Mouse (Mus musculus): ENCODE data around the gene Sh3rf1.

Sh3rf1 gene

DNA sequence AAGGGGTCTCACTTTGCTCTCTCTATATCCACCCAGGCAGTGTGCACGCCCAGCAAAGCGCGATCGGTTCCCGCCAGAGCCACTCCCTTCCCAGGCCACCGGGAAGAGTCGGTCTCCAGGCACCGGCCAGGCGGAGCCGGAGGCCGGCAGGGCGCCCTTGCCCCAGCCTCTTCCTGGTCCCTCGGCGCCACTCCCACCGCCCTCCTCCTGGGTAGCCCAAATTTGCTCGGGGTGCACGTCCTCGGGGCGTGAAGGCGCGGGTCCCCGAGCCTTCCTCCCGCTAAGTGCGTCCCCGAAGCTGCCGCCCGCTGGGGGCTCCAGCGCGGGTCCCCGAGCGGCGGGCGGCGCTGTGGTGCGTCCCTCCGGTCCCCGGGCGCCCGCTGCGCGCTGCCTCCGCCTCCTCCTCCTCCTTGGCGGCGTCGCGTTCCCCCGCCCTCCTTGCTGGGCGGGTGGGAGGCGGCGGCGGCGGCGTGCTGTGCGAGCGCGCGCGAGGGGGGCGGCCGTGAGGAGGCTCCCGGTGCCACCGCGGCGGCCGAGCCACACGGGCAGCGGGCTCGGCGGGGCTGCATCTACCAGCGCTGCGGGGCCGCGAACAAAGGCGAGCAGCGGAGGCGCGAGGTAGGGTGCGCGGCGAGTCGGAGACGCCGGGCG, at the start of gene Sh3rf1:
Gene Sh3rf1, plus strand, starts transcription at position 144 of the 651 bp plus-strand sequence.
- DNase-seq (ENCODE audit: low spot score), result peak; percentile 77

DNA sequence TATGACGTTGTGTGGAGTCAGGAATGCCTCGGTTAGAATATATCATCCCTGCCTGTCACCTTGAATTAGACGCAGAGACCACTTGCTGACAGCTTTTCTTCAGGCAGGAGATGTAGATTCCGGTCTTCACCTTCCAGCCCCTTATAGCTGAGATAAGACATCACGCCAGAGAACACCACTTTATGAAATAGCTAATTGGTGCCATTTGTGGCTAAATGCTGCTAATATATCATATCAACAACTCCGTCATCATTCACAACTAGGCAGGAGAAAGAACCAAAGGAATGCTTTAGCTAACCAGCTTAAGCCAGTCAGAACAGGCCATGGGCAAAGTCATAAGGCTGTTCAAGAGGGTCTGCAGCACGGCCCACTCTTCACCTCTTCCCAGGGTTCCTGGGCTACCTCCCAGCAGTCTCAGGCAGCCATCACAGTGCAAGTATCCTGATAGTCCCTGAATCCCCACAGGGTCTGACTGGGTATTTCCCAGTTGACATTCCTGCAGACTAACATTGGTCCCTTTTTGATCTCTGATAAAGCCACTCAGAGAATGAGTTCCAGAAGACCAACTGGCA, 49.7 kb upstream of the Sh3rf1 start:
- no peak for DNase-seq (ENCODE audit: low spot score)

DNA sequence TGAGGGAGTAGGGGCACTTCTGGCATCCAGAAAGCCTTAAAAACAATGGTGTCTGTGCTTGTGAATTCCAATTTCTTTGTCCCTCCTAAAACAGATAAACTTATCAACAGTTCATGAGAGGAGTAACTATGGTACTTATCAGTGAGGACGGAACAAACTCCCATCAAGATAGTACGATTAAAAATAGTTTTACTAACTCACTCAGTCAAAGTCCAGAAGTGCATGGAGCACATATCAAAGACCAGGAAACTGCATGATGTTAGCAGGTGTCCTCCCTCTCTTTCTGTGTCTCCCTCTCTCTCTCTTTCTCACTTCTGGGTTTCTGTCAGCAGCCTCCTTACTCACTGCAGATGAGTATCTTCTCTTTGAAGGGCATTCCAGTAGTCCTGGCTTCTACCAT, 47.8 kb upstream of the Sh3rf1 start:
- DNase-seq (ENCODE audit: low spot score), result no peak

DNA sequence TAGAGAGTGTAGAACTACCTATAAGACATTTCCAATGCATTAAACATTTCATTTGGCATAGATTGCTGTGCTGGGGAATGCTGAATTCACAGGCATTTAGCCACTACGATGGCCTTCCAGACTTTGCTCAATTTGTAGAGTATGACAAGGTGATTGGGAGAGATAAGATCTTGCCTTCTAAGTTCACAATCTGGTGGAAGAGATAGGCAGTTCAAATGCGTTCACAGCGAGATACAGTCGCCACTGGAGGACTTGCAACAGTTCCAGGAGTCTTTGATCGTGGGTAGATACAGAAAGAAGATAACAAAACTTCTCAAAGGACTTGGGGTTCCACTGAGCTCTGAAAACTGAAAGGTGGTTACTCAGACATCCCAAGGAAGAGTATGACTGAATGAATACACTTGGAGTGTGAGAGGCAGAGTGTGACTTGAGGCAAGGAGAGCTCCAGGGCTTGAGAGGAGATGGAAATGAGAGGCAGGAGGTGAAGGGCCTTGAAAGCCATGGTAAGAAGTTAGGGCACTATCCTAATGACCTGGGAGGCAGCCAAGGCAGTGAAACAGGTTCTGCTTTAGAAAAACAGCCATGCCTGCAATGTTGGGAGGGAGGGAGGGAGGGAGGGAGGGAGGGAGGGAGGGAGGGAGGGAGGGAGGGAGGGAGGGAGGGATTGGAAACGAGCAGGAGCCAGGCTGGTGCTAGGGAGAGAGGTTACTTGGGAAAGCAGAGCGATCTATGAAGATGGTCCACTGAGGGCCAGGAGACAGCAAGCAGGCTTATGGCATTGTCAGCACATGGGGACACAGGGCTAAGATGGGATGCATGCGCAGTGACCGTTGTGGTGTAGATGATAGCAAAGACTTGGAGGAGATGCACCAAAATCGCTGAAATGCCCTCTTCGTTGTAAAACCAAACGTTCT, 45.7 kb upstream of the Sh3rf1 start:
- no peak for DNase-seq (ENCODE audit: low spot score)

DNA sequence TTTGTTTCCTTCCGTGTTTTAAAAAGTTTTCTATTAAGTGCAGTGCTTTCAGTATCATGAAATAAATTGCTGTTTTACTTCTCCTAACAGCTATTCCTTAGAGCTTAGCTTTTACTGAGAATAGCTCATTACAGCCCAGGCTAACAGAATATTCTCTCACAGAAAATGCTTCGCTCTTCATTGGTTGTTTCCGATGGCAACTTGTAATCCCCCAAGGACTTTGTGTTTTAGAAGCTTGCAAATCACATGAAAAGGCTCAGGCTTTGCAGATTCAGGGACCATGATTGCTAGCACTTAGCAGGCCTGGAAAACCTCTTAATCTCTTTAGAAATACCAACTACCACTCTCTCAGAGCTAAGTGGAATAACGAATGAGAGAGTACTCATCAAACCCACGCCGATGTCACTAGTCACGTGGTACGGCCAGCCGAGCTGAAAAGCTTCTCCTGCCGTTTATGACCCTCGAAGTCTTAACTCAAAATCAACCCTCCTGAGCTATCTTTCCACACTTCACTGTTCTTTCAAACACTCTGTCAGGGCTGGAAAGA, 45.0 kb upstream of the Sh3rf1 start:
- no peak for DNase-seq (ENCODE audit: low spot score)

DNA sequence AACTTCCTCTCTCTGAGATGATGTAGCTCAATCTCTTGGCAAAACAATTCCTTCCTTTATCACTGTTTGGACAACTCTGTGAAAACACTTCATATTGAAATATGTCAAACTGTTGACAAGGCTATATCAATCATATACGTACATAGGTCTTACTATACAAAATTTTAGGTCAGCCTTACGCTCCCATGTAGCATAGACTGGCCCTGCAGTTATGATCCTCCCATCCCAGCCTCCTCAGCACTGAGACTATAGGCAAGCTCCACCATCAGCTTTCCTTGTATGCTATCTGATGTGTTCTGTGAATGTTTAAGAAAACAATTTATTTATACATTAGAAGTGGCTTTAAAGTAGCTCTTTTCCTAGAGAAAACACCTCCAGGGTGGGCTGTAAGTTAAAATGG, 42.1 kb upstream of the Sh3rf1 start:
- no peak for DNase-seq (ENCODE audit: low spot score)

DNA sequence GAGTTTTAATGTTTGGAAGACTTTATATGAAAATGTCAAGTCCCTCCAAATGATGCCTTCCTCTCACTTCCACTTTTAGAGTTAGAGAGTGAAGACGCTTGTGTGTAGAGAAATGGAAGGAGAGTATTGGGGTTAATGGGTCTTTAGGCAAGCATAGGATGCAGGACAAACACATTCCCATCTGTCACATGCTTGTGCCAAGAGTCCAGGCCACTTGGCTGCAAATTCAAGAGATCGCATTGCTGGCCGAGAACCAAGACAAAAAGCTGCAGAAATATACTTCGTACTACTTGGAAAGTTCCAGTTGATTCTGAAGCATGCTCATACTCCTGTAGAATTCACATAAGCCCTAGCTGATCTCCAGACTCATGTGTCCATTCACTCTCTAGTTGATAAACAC, 41.7 kb upstream of the Sh3rf1 start:
- DNase-seq (ENCODE audit: low spot score), result no peak

DNA sequence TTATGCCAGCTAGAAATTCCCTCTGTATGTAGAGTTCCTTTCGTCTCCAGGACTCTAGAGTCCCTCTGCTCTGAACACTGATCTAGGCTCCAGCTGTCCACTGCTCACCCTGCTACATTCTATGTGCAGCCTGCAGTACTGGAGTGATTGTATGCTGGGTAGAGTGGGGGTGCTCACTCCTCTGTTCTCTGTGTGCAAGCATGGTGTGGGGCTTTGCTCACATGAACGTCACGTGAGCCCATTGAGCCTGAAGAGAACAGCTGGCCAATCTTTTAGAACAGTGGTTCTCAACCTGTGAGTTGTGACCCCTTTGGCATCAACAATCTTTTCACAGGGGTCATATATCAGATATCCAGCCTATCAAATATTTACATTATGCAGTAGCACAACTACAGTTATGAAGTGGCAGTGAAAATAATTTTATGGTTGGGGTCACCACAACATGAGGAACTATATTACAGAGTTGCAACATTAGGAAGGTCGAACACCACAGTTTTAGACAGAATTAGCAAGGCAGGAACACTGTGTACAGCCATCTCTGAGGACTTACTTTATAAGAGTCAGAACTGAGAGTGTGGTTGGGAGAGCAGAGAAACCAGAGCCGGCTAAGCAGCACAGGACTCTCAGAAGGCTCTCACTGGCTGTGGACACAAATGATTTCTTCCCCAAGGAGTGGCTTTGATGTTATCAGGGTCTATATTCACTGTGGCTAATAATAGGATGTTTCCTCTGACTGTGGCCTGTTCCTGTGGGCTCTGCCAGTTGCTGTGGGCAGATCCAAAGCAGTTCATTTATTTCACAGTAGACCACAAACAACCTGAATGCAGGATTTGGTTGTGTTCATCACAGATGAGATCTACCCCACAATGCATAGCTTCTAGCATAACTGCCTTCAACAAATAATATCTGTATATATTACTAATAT, 38.1 kb upstream of the Sh3rf1 start:
- DNase-seq (ENCODE audit: low spot score), result no peak

DNA sequence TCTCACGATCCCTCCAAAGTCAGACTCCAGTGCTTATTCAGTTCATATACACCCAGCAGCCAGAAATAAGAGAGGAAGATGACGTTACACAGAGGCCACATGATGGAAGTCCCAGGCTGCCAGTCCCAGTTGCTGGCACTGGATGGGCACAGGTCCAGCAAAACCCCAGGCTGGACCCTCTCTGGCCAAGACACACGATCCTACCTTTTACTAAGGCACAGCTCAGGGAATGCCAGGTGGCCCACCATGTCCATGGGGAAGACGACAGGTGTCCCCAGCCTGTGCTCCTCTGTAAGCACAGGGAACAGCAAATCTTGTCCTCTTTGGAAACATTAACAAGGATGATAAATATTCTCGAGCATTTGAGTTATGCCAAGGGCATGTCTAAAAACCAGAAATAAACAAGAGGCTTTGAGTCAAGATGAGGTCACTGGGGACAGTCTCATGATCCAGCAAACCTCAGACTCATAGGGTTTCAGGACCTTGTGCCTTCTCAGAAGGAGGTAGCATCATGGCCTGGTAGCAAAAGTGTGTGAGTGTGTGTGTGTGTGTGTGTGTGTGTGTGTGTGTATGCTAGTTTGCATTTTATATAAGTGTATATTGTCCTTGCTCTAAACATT, 29.3 kb upstream of the Sh3rf1 start:
- DNase-seq (ENCODE audit: low spot score), result no peak

DNA sequence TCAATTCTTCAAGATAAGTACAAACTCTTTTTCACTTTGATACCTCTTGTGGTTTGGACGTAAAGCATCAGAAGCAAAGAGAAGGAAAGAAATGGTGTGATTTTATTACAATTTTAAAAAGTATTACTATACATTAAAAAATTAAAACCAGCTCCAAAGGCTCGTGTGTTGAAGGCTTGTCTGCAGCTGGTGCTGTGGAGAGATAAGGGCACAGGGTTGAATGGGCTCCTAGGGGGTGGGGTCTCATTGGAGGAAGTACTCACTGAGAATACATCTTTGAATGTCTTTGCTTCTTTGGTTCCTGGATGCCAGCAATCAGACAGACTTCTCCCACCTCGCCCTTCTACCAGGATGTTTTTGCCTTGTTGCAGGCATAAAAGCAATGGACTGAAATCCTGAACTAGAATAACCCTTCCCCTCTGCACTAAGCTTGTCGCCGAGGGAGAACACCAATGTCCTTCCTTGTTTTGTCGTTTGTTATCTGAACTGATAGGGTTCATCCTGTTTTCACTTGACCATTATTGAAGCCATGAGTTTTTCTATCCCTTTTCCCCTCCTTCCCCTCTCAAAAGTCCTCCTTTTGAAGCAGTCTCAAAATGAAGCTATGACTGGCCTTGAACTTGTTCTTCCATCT, 23.3 kb upstream of the Sh3rf1 start:
- DNase-seq (ENCODE audit: low spot score), result no peak

DNA sequence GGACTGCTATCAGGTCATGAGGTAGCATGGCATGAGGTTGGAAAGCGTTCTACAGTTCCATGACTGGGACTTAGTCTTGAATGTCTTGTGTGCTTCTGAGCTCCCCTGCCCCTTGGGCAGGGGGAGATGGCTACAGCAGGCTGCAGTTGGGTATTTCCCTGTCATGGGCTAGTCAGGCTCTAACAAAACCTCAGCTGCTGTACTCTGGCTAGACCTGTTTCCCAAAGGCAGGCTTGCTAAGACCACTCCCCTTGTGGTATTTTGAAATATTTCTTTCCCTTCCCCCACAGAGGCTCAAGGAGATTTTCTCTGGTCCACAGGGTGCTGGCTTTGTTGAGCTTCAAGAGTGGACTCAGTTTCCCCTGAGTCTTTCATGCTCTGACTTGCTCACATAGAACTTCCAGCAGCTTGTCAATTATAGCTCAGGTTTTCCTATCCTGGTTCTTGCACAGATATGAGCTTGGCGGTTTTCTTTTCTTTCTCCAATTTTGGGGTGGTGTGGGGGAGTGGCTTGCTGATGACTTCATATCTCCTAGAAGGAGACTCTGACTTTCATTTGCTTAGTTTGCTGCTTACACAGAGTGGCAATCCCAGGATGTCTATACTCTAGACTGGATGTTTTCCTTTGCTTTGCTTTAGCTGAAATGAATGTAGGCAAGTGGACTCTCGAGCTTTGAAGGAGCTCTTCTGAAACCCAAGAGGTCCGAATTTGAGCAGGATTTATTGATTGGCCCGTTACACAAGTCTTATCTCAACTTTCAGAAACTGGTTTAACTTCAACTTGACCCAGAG, 20.4 kb upstream of the Sh3rf1 start:
- DNase-seq (ENCODE audit: low spot score), result no peak

DNA sequence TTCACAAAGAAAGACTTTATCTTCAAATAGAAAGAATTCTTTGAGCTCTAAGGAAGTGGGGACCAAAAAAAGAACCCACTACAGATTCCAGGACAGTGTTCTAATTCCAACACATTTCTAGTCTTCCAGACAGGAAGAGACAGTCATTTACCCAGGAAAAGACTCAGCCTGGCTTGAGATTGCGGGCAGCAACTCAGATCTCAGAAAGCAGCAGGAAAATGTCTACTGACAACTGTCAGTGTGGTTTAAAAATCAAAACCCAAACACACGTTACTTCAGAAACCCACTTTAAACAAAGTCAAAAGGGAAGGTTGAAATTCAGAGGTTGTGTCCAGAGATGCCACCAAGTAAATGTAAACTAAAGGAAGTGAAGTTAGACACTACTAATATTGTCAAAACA, 16.8 kb upstream of the Sh3rf1 start:
- no peak for DNase-seq (ENCODE audit: low spot score)

DNA sequence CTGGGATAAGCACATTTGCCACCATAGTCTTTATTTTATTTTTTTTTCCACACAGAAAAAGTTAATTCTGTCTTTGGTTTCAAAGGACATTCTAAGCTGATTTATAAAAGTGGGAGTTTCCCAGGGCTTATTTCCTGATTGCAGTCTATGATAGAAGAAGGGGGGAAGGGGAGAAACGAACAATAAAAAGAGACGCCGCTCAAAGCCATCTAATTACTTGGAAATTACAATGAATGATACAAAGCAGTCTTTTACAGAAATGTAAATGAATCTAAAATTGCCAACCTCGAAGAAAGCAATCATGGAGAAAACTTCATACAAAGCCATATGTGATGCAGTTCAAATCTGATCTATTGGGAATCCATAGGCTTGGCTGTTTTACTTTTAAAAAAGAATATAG, 16.0 kb upstream of the Sh3rf1 start:
- no peak for DNase-seq (ENCODE audit: low spot score)

DNA sequence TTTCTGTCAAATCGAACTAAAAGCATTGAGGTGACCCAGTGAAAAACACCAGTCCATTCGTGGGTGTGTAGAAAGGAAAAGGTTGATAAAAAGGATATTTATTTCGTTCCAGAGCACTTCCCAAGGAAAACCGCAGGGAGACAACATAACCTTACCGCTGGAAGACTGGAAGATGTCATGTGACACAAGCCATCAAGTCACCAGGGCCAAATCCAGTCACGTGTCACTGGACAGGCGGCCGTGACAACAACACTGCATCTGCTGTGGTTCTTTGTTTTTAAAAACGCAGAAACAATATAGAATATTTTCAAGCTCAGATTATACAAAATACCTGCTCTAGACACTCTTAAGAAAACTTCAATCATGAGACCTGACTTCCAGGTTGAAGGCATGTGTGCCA, 15.0 kb upstream of the Sh3rf1 start:
- no peak for DNase-seq (ENCODE audit: low spot score)

DNA sequence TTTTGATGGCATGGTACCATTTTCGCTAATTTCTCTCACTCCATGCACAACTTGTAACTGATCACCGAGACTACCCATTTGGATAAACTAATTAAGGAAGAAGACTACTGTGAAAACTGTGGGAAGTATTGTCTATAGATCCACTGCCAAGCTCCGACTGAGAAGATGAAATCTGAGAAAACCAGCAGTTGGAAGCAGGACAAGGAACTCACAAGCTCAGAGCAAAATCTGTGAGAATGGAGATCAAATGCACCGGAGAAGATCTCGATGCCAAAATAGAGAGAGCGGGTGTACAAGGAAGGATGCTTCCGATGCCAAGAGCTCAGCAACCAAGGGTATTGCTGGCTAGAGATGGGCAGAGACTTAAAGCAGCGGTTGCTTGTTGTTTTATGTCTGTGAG, 12.8 kb upstream of the Sh3rf1 start:
- no peak for DNase-seq (ENCODE audit: low spot score)

DNA sequence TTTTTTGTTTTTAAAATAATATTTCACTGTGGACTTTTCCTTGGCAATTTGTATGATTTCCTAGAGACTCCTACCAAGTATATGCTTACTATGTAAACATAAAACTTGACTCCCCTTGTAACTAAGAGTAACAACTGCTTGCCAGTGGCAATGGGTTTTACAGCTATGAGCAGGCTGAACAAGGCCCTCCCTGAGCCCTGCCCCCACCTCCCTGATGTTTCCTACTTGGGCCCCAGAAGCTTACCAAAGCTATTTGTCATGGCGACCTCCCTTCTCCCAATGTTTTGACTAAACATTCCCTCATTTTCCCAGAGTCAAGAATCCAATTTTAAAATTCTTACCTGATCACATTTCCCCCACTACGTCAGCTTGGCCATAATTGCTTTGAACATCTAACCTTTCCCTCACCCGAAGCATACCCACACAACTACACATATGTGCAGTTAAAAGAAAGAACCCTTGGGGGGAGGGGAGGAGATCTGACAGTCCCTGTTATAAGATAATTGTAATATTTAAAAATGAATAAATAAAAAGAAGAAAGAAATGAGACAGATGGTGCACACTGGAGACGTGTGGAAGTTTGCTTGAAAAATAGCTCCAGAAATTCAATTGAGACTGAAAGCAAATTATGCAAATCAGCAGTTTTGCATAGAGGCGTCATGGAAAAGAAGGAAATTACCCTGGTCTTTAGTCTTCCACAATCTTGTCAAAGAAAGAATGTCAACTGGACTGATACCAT, 8.4 kb upstream of the Sh3rf1 start:
- no peak for DNase-seq (ENCODE audit: low spot score)

DNA sequence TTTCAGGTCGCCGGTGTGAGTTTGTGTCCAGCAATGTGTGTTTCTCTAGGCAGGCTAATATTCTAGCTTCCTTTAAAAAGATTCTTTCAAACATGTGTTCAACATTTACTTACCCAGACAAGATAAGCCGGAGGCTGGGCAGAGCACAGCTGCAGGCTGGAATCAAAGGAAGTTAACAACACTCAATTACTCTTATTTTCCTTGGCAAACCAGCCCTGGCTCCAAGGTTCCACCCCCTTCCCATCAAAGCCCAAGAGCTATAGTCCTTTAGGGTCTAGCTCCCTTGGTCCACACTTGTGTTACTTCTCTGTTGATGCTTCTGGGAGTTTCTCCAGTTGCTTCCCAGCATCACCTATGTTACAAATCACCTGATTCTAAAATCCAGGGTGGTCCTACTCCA, 6.7 kb upstream of the Sh3rf1 start:
- no peak for DNase-seq (ENCODE audit: low spot score)

DNA sequence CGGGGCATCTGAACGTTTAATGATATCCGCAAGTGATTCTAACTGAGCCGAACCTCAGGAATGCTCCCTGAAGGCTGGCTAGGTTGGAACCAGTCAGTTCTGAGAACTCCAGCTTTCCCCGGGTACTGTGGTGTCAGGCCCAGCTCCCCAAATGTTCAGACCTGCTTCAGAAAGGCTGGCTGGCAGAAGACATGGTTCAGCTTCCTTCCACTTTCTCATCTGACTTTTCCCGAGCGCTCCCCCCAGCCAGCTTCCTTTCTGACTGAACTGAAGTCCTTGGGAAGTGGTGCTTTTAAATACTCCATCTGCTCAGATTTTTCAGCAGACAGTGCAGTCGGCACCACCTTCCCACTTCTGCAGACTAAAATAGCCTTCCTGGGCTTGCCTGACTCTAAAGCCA, 6.2 kb upstream of the Sh3rf1 start:
- no peak for DNase-seq (ENCODE audit: low spot score)

DNA sequence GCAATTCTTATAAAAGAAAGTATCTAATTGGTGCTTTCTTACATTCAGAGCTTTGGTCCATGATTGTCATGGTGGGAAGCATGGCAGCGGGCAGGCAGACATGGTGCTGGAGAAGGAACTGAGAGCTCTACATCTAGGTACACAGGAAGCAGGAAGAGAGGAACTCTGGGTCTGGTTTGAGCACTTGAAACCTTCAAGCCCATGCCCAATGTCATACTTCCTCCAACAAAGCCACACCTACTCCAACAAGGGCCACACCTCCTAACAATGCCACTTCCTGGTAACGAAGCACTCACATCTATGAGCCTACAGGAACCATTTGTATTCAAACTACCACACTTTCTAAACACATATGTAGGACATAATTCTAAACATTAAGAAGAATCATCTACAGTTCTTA, 5.2 kb upstream of the Sh3rf1 start:
- no peak for DNase-seq (ENCODE audit: low spot score)

Data from ovary, adult 18-20 months (tissue).